Mouse (Mus musculus) frontal cortex, adult (tissue): Measurements from ENCODE around the gene Fthl17d.
"Not testable (repeated sequence)": the region's sequence is repeated elsewhere in the genome, so short reads cannot be mapped to it uniquely, and the experiment has no call there.

Source experiments
- ATAC-seq: cut with Nextera tagmentation; 2 replicates; pipeline ENCODE4 v1.9.2; 2017; ENCODE audit warnings: mild to moderate bottlenecking, moderate library complexity, mixed read lengths; ENCODE audit not compliant: low TSS enrichment

Fthl17d gene

DNA sequence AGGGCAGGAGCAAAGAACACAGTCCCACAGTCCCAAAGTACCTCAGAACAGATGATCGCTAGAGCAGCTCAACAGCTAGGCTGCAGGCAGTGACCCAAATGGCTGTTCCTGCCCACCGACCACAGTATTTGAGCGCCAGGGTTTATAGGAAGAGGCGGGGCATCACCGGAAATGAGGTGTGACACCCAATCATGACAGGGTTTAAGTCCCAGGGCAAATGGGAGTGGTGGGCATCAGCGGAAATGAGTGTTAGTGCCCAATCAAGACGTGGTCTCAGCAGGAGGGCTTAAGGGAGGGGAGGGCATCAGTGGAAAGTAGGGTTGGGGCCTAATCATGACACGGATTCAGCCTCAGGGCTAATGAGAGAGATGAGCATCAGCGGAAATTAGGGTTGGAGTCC lies at the start of gene Fthl17d:
Fthl17d (minus strand) TSS at position 101 of the 400 bp plus-strand sequence.
- ATAC-seq = not testable (repeated sequence)

GRCm38 (mm10) chrX:9033193-9033592 lies 46.6 kb upstream of the Fthl17d start, which contains the start of gene Fthl17e:
Gene Fthl17e, plus strand, starts transcription at chrX:9033493.
- ATAC-seq = not testable (repeated sequence)

DNA sequence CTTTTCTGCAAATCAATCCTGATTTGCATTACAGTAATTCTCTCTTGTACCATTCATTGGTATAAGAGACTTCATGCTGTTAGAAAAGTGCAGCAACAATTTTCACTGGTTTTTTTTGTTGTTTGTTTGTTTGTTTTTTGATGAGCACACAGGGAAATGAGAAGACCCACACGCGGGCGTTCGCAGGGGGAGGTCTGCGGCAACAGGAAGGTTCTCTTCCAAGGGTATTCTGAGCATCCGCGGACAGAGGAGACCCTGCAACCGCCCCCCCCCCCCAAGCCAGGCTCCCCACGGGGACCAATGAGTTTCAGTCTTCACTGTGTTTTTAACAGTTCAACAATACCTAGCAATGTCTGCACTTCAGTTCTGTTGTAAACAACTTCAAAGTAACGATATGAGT lies 32.9 kb upstream of the Fthl17d start:
- ATAC-seq = no peak

DNA sequence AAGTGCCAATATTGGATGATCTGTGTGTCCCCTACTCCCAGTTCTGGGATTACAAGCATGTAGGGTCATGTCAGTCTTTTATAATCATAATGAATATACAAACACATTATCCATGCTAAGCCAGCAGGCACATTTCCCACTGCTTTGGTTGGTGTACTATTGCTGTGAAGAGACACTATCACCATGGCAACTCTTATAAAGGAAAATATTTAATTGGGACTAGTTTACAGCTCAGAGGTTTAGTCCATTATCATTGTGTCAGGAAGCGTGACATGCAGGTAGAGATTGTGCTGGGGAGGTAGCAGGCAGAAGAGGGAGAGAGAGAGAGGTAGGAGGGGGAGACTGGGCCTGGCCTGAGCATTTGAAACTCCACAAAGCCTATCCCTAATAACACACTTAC lies 29.5 kb upstream of the Fthl17d start:
- no peak for ATAC-seq

GRCm38 (mm10) chrX:8976459-8976858 lies 10.1 kb downstream of the Fthl17d start, which contains the start of gene Fthl17c:
Gene Fthl17c, minus strand, starts transcription at chrX:8976559.
- not testable (repeated sequence) for ATAC-seq

DNA sequence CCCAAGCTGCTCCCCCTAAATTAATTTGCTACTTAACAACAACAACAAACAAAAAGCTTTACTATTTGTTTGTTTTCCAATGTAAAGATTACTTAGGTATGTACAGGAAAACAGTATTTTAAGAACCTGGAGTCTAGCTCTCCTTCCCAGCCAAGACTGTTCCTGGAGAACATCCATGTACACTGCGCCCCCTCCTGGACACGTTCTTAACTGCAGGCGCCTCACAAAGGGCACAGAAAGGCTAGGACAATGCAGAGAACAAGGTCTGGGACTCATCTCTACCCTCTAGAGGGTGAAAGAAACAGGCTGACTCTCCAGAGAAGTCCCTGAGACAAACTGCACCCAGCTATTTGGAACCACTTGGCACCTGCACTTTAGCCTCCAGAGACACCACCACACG lies 21.9 kb downstream of the Fthl17d start:
- not testable (repeated sequence) for ATAC-seq

DNA sequence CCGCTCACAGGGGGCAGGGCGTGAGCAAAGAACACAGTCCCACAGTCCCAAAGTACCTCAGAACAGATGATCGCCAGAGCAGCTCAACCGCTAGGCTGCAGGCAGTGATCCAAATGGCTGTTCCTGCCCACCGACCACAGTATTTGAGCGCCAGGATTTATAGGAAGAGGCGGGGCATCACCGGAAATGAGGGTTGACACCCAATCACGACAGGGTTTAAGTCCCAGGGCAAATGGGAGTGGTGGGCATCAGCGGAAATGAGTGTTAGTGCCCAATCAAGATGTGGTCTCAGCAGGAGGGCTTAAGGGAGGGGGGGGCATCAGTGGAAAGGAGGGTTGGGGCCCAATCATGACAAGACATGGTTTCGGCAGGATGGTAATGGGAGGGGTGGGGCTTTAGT lies 23.7 kb downstream of the Fthl17d start, which contains the start of gene Fthl17b:
Fthl17b (minus strand) TSS at position 101 of the 400 bp plus-strand sequence.
- not testable (repeated sequence) for ATAC-seq

GRCm38 (mm10) chrX:8948130-8948805 lies 38.3 kb downstream of the Fthl17d start:
- not testable (repeated sequence) for ATAC-seq

GRCm38 (mm10) chrX:8944041-8944440 lies 42.5 kb downstream of the Fthl17d start:
- no peak for ATAC-seq
